Mouse (Mus musculus): ENCODE measurements around the gene Borcs8. TPM values are rescaled to one million over a fixed set of nuclear protein-coding genes. Genes with fewer than 3 reads are reported as not detected.

Borcs8 gene
- total and polyA plus RNA-seq, 3 experiments: 22.6 to 46.6 (median 23.7) TPM

GRCm38 (mm10) chr8:70173320-70173719 lies 34.0 kb downstream of the Borcs8 start:
- 67% methylated on average over 5 of the region's 5 CpGs for WGBS
- H3K9ac ChIP-seq (ENCODE audit: low read depth, low read length): no peak overlapping the region
- H3K36me3 ChIP-seq (ENCODE audit: control insufficient read depth, insufficient read depth, low read length): no peaks in the 10 kb centered on the region
- H3K79me2 ChIP-seq (replicated peaks; ENCODE audit: control insufficient read depth, insufficient read depth, low read length): 0 out of 2 replicates have a peak, but pooled peaks cover 1% of the 10 kb centered on the region
- intact Hi-C loops (cut with DNase I): loop anchor here (2.0 to 5.0 kb wide), 3 partner anchors 35 to 59 kb away; partner anchors contain the start of genes Armc6, Borcs8, Mef2b and Rfxank
- no peak overlapping the region for H3K4me3 ChIP-seq
- H3K27ac ChIP-seq: no peak overlapping the region
- H3K4me1 ChIP-seq (ENCODE audit: control insufficient read depth, insufficient read depth, low read length): peaks cover 3% of the 10 kb centered on the region
- DNase-seq: no peak
- TF ChIP-seq EP300 (IDR thresholded peaks at IDR 0.05; ENCODE audit: insufficient read depth, low read depth, low read length): no peak
- TF ChIP-seq POLR2A (IDR thresholded peaks at IDR 0.05; ENCODE audit: insufficient read depth, low read depth, low read length): no peak
- no peak for TF ChIP-seq CTCF (IDR thresholded peaks at IDR 0.05)
- H3K27me3 ChIP-seq (ENCODE audit: control insufficient read depth, insufficient read depth, low read length): no peaks in the 10 kb centered on the region

GRCm38 (mm10) chr8:70174079-70174478 lies 34.8 kb downstream of the Borcs8 start:
- H3K36me3 ChIP-seq (ENCODE audit: control insufficient read depth, insufficient read depth, low read length): no peaks in the 10 kb centered on the region
- 0 out of 2 replicates have a peak, but pooled peaks cover 1% of the 10 kb centered on the region for H3K79me2 ChIP-seq (replicated peaks; ENCODE audit: control insufficient read depth, insufficient read depth, low read length)
- peaks cover 3% of the 10 kb centered on the region for H3K4me1 ChIP-seq (ENCODE audit: control insufficient read depth, insufficient read depth, low read length)
- no peak overlapping the region for H3K4me3 ChIP-seq
- H3K9ac ChIP-seq (ENCODE audit: low read depth, low read length): no peak overlapping the region
- H3K27me3 ChIP-seq (ENCODE audit: control insufficient read depth, insufficient read depth, low read length): no peaks in the 10 kb centered on the region
- no peak overlapping the region for H3K27ac ChIP-seq
- intact Hi-C loops (cut with DNase I): loop anchor here (5.0 kb wide), 1 partner anchor 58 kb away; the partner anchor contains the start of genes Armc6 and Sugp2
- TF ChIP-seq POLR2A (IDR thresholded peaks at IDR 0.05; ENCODE audit: insufficient read depth, low read depth, low read length) (no peak), EP300 (IDR thresholded peaks at IDR 0.05; ENCODE audit: insufficient read depth, low read depth, low read length) (0 out of 2 replicates have a peak, but pooled peaks have one; percentile 8)
- WGBS: 64% methylated on average over 7 of the region's 7 CpGs
- peak in 1 of 2 experiments; percentile 14 for DNase-seq

GRCm38 (mm10) chr8:70178231-70178630 lies 38.9 kb downstream of the Borcs8 start:
- no peak overlapping the region for H3K27ac ChIP-seq
- H3K4me1 ChIP-seq (ENCODE audit: control insufficient read depth, insufficient read depth, low read length): peaks cover 1% of the 10 kb centered on the region; the same call in 1 of the 2 replicates
- 0 out of 2 replicates have a peak, but pooled peaks cover 1% of the 10 kb centered on the region for H3K79me2 ChIP-seq (replicated peaks; ENCODE audit: control insufficient read depth, insufficient read depth, low read length)
- no peak for TF ChIP-seq EP300 (IDR thresholded peaks at IDR 0.05; ENCODE audit: insufficient read depth, low read depth, low read length)
- TF ChIP-seq CTCF (IDR thresholded peaks at IDR 0.05): no peak
- no peak for TF ChIP-seq POLR2A (IDR thresholded peaks at IDR 0.05; ENCODE audit: insufficient read depth, low read depth, low read length)
- H3K27me3 ChIP-seq (ENCODE audit: control insufficient read depth, insufficient read depth, low read length): no peaks in the 10 kb centered on the region
- 90% methylated on average over 2 of the region's 2 CpGs for WGBS
- intact Hi-C loops (cut with DNase I): loop anchor here (5.0 kb wide), 1 partner anchor 44 kb away; no protein-coding TSS in a partner anchor
- no peak overlapping the region for H3K9ac ChIP-seq (ENCODE audit: low read depth, low read length)
- no peak for DNase-seq
- no peaks in the 10 kb centered on the region for H3K36me3 ChIP-seq (ENCODE audit: control insufficient read depth, insufficient read depth, low read length)
- no peak overlapping the region for H3K4me3 ChIP-seq

GRCm38 (mm10) chr8:70179082-70179481 lies 39.8 kb downstream of the Borcs8 start:
- H3K27ac ChIP-seq: no peak overlapping the region
- H3K36me3 ChIP-seq (ENCODE audit: control insufficient read depth, insufficient read depth, low read length): no peaks in the 10 kb centered on the region
- no peak overlapping the region for H3K4me3 ChIP-seq
- intact Hi-C loops (cut with DNase I): loop anchor here (5.0 kb wide), 1 partner anchor 43 kb away; no protein-coding TSS in a partner anchor
- no peak for DNase-seq
- H3K27me3 ChIP-seq (ENCODE audit: control insufficient read depth, insufficient read depth, low read length): no peaks in the 10 kb centered on the region
- H3K4me1 ChIP-seq (ENCODE audit: control insufficient read depth, insufficient read depth, low read length): no peaks in the 10 kb centered on the region
- TF ChIP-seq EP300 (IDR thresholded peaks at IDR 0.05; ENCODE audit: insufficient read depth, low read depth, low read length) (no peak), CTCF (IDR thresholded peaks at IDR 0.05) (peak; percentile 67)
- H3K79me2 ChIP-seq (replicated peaks; ENCODE audit: control insufficient read depth, insufficient read depth, low read length): no peaks in the 10 kb centered on the region
- no peak overlapping the region for H3K9ac ChIP-seq (ENCODE audit: low read depth, low read length)
- WGBS: 95% methylated on average over 4 of the region's 4 CpGs

- no peak overlapping the region for H3K9ac ChIP-seq (ENCODE audit: low read depth, low read length)
- intact Hi-C loops (cut with DNase I): no loop called here
Observed at GRCm38 (mm10) chr8:70181212-70181902, 42.1 kb downstream of the Borcs8 start.

GRCm38 (mm10) chr8:70181903-70182252 lies 42.6 kb downstream of the Borcs8 start:
- Histone ChIP-seq H3K9ac (ENCODE audit: low read depth, low read length) (no peak overlapping the region), H3K36me3 (ENCODE audit: control insufficient read depth, insufficient read depth, low read length) (no peaks in the 10 kb centered on the region), H3K27ac (no peak overlapping the region), H3K79me2 (replicated peaks; ENCODE audit: control insufficient read depth, insufficient read depth, low read length) (no peaks in the 10 kb centered on the region), H3K4me1 (ENCODE audit: control insufficient read depth, insufficient read depth, low read length) (no peaks in the 10 kb centered on the region), H3K4me3 (no peak overlapping the region), H3K27me3 (ENCODE audit: control insufficient read depth, insufficient read depth, low read length) (no peaks in the 10 kb centered on the region)
- TF ChIP-seq CTCF (IDR thresholded peaks at IDR 0.05) (no peak), EP300 (IDR thresholded peaks at IDR 0.05; ENCODE audit: insufficient read depth, low read depth, low read length) (no peak), POLR2A (IDR thresholded peaks at IDR 0.05; ENCODE audit: insufficient read depth, low read depth, low read length) (no peak)
- DNase-seq: no peak
- WGBS: 61% methylated on average over 2 of the region's 2 CpGs
- intact Hi-C loops (cut with DNase I): no loop called here

More at GRCm38 (mm10) chr8:70181212-70181902, 42.1 kb downstream of the Borcs8 start:
- H3K36me3 ChIP-seq (ENCODE audit: control insufficient read depth, insufficient read depth, low read length): no peaks in the 10 kb centered on the region
- no peak for TF ChIP-seq EP300 (IDR thresholded peaks at IDR 0.05; ENCODE audit: insufficient read depth, low read depth, low read length)
- TF ChIP-seq POLR2A (IDR thresholded peaks at IDR 0.05; ENCODE audit: insufficient read depth, low read depth, low read length): no peak
- no peak for TF ChIP-seq CTCF (IDR thresholded peaks at IDR 0.05)
- no peak for DNase-seq
- H3K4me3 ChIP-seq: no peak overlapping the region
- no peak overlapping the region for H3K27ac ChIP-seq
- H3K4me1 ChIP-seq (ENCODE audit: control insufficient read depth, insufficient read depth, low read length): no peaks in the 10 kb centered on the region
- H3K27me3 ChIP-seq (ENCODE audit: control insufficient read depth, insufficient read depth, low read length): no peaks in the 10 kb centered on the region
- 80% methylated on average over 16 of the region's 16 CpGs for WGBS
- no peaks in the 10 kb centered on the region for H3K79me2 ChIP-seq (replicated peaks; ENCODE audit: control insufficient read depth, insufficient read depth, low read length)
